Mouse (Mus musculus) right cerebral cortex, adult 2 months (tissue): Measurements from ENCODE around the gene Otud1.

Source experiments
- DNase-seq, 2 experiments: peaks; one replicate each; pipeline ENCODE4 v3.0.0; 2021 to 2022; ENCODE audit warnings: low spot score in 2 of 2

Gene Otud1

GRCm38 (mm10) chr2:19670851-19671688 lies 13.5 kb downstream of the Otud1 start:
- no peak for DNase-seq

GRCm38 (mm10) chr2:19682997-19683396 lies 25.4 kb downstream of the Otud1 start:
- no peak for DNase-seq

GRCm38 (mm10) chr2:19685489-19686147 lies 28.1 kb downstream of the Otud1 start:
- DNase-seq: no peak

- no peak for DNase-seq
Measured at GRCm38 (mm10) chr2:19690094-19690493, 32.5 kb downstream of the Otud1 start.

GRCm38 (mm10) chr2:19699573-19700295 lies 42.2 kb downstream of the Otud1 start:
- DNase-seq: no peak

GRCm38 (mm10) chr2:19701386-19701785 lies 43.8 kb downstream of the Otud1 start:
- DNase-seq: no peak

GRCm38 (mm10) chr2:19703020-19703613 lies 45.6 kb downstream of the Otud1 start:
- DNase-seq: peak; percentile 13 to 22

- peak; percentile 10 to 20 for DNase-seq
Measured at GRCm38 (mm10) chr2:19703670-19704069, 46.1 kb downstream of the Otud1 start.

- DNase-seq: no peak
Measured at GRCm38 (mm10) chr2:19704272-19704671, 46.7 kb downstream of the Otud1 start.

GRCm38 (mm10) chr2:19706886-19707285 lies 49.3 kb downstream of the Otud1 start:
- no peak for DNase-seq
